Mouse (Mus musculus) kidney, postnatal 4 days (tissue): Measurements from ENCODE around the gene Ccdc61.
A peak's percentile ranks its signal among the peaks of the same experiment; 100 is the strongest.

ENCODE experiments used
- DNase-seq, 2 experiments: peaks; one replicate each; pipeline ENCODE4 v3.0.0; 2021; ENCODE audit warnings: mixed read lengths in 2 of 2

The Ccdc61 gene

GRCm38 (mm10) chr7:18848395-18848794, 61.8 kb downstream of the Ccdc61 start:
- DNase-seq: no peak

GRCm38 (mm10) chr7:18844811-18845210, 65.4 kb downstream of the Ccdc61 start:
- DNase-seq: peak in 1 of 2 experiments; percentile 24

GRCm38 (mm10) chr7:18841174-18841567, 69.0 kb downstream of the Ccdc61 start:
- DNase-seq: no peak
